In the genomic region with DNA sequence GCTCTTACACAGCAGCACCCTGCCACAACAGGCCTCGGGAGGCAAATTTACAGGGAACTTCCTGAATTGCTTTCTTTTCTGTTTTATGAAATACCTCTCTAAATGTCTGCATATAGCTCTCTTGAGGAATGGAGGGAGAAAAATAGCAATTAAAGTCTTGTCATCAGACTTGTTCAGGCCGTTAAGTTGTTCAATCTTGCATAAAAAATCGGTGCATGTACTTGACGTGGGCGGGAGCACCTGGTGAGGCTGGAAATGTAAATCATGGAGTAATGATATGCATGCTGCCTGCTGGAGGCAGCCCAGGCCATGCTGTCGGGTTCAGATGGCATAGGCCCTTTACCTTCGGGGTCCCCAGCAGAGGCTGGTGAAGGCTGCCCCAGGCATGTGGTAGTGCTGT, we compare ENCODE assay signal across 24 mouse cellular contexts.
A peak's percentile ranks its signal among the peaks of the same experiment; 100 is the strongest.
DNase-seq lines count a peak whose midpoint lies in the region; ATAC-seq lines count a peak whose summit lies in the region.
"Had no signal": no experiment of that assay in that cellular context is flagged by ENCODE, and none has a peak within 500 bp of the region (broad histone marks: within the 10 kb centered on the region; RNA-seq: fewer than 3 reads in every experiment).

No protein-coding gene starts in this region.

- no peak overlapping the region for H3K4me3 ChIP-seq in embryonic facial prominence, embryonic 10.5 days
- H3K4me3 ChIP-seq in hindbrain, embryonic 12.5 days, result no peak overlapping the region
- no peak overlapping the region for H3K4me3 ChIP-seq in midbrain, embryonic 13.5 days (replicated peaks)
- no peak overlapping the region for H3K4me3 ChIP-seq in kidney, embryonic 16.5 days (ENCODE audit: low read length)
- H3K4me3 ChIP-seq: embryonic facial prominence, embryonic 15.5 days; limb, embryonic 13.5 days; liver, embryonic 13.5 days; stomach, embryonic 15.5 days had no signal

- 0 out of 2 replicates have a peak overlapping the region, but pooled peaks have one; percentile 27 for H3K9ac ChIP-seq in hindbrain, embryonic 12.5 days
- no peak overlapping the region for H3K9ac ChIP-seq in midbrain, embryonic 13.5 days (replicated peaks)
- H3K9ac ChIP-seq in kidney, embryonic 16.5 days (replicated peaks; ENCODE audit: low read length), result no peak overlapping the region
- H3K9ac ChIP-seq: embryonic facial prominence, embryonic 15.5 days; limb, embryonic 13.5 days; liver, embryonic 13.5 days; lung, embryonic 14.5 days; stomach, embryonic 15.5 days had no signal

- peaks cover 92% of the 10 kb centered on the region for H3K4me1 ChIP-seq in embryonic facial prominence, embryonic 10.5 days
- H3K4me1 ChIP-seq in hindbrain, embryonic 12.5 days, result peaks cover 86% of the 10 kb centered on the region
- peaks cover 89% of the 10 kb centered on the region for H3K4me1 ChIP-seq in midbrain, embryonic 13.5 days (replicated peaks)
- H3K4me1 ChIP-seq in kidney, embryonic 16.5 days (ENCODE audit: insufficient read depth, low read length), result peaks cover 70% of the 10 kb centered on the region
- H3K4me1 ChIP-seq: liver, embryonic 13.5 days had no signal

- H3K4me2 ChIP-seq in hindbrain, embryonic 12.5 days (replicated peaks), result no peak overlapping the region
- H3K4me2 ChIP-seq in midbrain, embryonic 13.5 days (replicated peaks), result no peak overlapping the region
- no peak overlapping the region for H3K4me2 ChIP-seq in kidney, embryonic 16.5 days (replicated peaks; ENCODE audit: low read depth, low read length)
- H3K4me2 ChIP-seq: embryonic facial prominence, embryonic 15.5 days; limb, embryonic 13.5 days; liver, embryonic 13.5 days; lung, embryonic 14.5 days; stomach, embryonic 15.5 days had no signal

- peak overlapping the region; percentile 85; the same call in 1 of the 2 replicates for H3K27ac ChIP-seq in embryonic facial prominence, embryonic 10.5 days (replicated peaks)
- H3K27ac ChIP-seq in hindbrain, embryonic 12.5 days, result peak overlapping the region; percentile 94
- H3K27ac ChIP-seq in midbrain, embryonic 13.5 days, result peak overlapping the region; percentile 97
- H3K27ac ChIP-seq in kidney, embryonic 16.5 days (ENCODE audit: low read length), result no peak overlapping the region
- H3K27ac ChIP-seq: embryonic facial prominence, embryonic 15.5 days; limb, embryonic 13.5 days; liver, embryonic 13.5 days; stomach, embryonic 15.5 days had no signal

- H3K36me3 ChIP-seq in embryonic facial prominence, embryonic 10.5 days (replicated peaks), result no peaks in the 10 kb centered on the region
- H3K36me3 ChIP-seq in hindbrain, embryonic 12.5 days, result no peaks in the 10 kb centered on the region
- no peaks in the 10 kb centered on the region for H3K36me3 ChIP-seq in midbrain, embryonic 13.5 days
- H3K36me3 ChIP-seq in kidney, embryonic 16.5 days (ENCODE audit: insufficient read depth, low read length), result no peaks in the 10 kb centered on the region
- H3K36me3 ChIP-seq: embryonic facial prominence, embryonic 15.5 days; limb, embryonic 13.5 days; liver, embryonic 13.5 days; stomach, embryonic 15.5 days had no signal

- H3K27me3 ChIP-seq in embryonic facial prominence, embryonic 10.5 days (replicated peaks; ENCODE audit: low read depth, poor library complexity, severe bottlenecking), result peaks cover 38% of the 10 kb centered on the region
- H3K27me3 ChIP-seq in hindbrain, embryonic 12.5 days, result peaks cover 11% of the 10 kb centered on the region; the same call in 1 of the 2 replicates
- 0 out of 2 replicates have a peak, but pooled peaks cover 4% of the 10 kb centered on the region for H3K27me3 ChIP-seq in midbrain, embryonic 13.5 days
- peaks cover 17% of the 10 kb centered on the region for H3K27me3 ChIP-seq in kidney, embryonic 16.5 days (ENCODE audit: insufficient read depth, low read length)
- H3K27me3 ChIP-seq: liver, embryonic 13.5 days; stomach, embryonic 15.5 days had no signal

- ATAC-seq in hindbrain, embryonic 12.5 days (ENCODE audit: low FRiP score), result no peak
- no peak for ATAC-seq in midbrain, embryonic 13.5 days
- ATAC-seq in kidney, embryonic 16.5 days (ENCODE audit: low FRiP score, low TSS enrichment), result no peak

- WGBS in embryonic facial prominence, embryonic 10.5 days, result 81% methylated on average over 7 of the region's 7 CpGs
- 53% methylated on average over 7 of the region's 7 CpGs for WGBS in hindbrain, embryonic 12.5 days
- 44% methylated on average over 7 of the region's 7 CpGs for WGBS in midbrain, embryonic 13.5 days
- WGBS in kidney, embryonic 16.5 days, result 46% methylated on average over 7 of the region's 7 CpGs

- peak; percentile 55 for DNase-seq in brain, adult 2 months (ENCODE audit: low read depth, low spot score)
- DNase-seq in embryonic facial prominence, embryonic 10.5 days (ENCODE audit: low spot score), result no peak
- DNase-seq in right cerebral cortex, postnatal 10 days (ENCODE audit: low spot score in 2 of 2), result no peak
- no peak for DNase-seq in urinary bladder, postnatal 25 days (ENCODE audit: low spot score)
- no peak for DNase-seq in adrenal gland, postnatal 25 days
- DNase-seq: adrenal gland, adult 8-10 months; cerebellum, adult 11-12 months; cerebellum, postnatal 14 days; embryo, embryonic 11 days; kidney, adult 18-20 months; kidney, postnatal 14 days; liver, embryonic 13.5 days; lung, embryonic 14.5 days; lung, postnatal 36 days; right cerebral cortex, postnatal 14 days; spleen, adult 18-20 months; thymus, adult 18-20 months; thymus, postnatal 4 days had no signal

- no peaks in the 10 kb centered on the region for H3K9me3 ChIP-seq in embryonic facial prominence, embryonic 10.5 days
- H3K9me3 ChIP-seq in hindbrain, embryonic 12.5 days (replicated peaks), result no peaks in the 10 kb centered on the region
- no peaks in the 10 kb centered on the region for H3K9me3 ChIP-seq in midbrain, embryonic 13.5 days
- no peaks in the 10 kb centered on the region for H3K9me3 ChIP-seq in kidney, embryonic 16.5 days (ENCODE audit: low read length)
- H3K9me3 ChIP-seq: embryonic facial prominence, embryonic 15.5 days; limb, embryonic 13.5 days; liver, embryonic 13.5 days; stomach, embryonic 15.5 days had no signal
